Mouse (Mus musculus) liver, embryonic 11.5 days (tissue): ENCODE measurements around the gene Zmat5. TPM values are rescaled to one million over a fixed set of nuclear protein-coding genes. Genes with fewer than 3 reads are reported as not detected.

Experiments used
- ATAC-seq: fragments of 200-750 bp; cut with Nextera tagmentation; replicated peaks from 2 replicates; pipeline ENCODE4 v1.8.0; 2017; ENCODE audit warnings: moderate number of reproducible peaks, mild to moderate bottlenecking, moderate TSS enrichment, moderate library complexity; ENCODE audit not compliant: low FRiP score
- DNase-seq: peaks from one replicate; pipeline ENCODE4 v3.0.0-alpha.2; 2017; ENCODE audit warnings: low spot score
- H3K27ac ChIP-seq: fragments of 300-500 bp; sonication (generic); 2 replicates; pipeline ENCODE4 v1.5.1; 2014; ENCODE audit warnings: mild to moderate bottlenecking, low read depth, low read length, control low read depth
- H3K27me3 ChIP-seq: fragments of 300-500 bp; sonication (generic); replicated peaks from 2 replicates; pipeline ENCODE4 v1.6.1; 2014; ENCODE audit warnings: low read length, mixed read lengths; ENCODE audit not compliant: control insufficient read depth, insufficient read depth
- H3K36me3 ChIP-seq: fragments of 300-500 bp; sonication (generic); 2 replicates; pipeline ENCODE4 v1.6.1; 2014; ENCODE audit warnings: mild to moderate bottlenecking, low read length, moderate library complexity, mixed read lengths; ENCODE audit not compliant: control insufficient read depth, insufficient read depth
- H3K4me1 ChIP-seq: fragments of 300-500 bp; sonication (generic); replicated peaks from 2 replicates; pipeline ENCODE4 v1.6.1; 2014; ENCODE audit warnings: low read length, mixed read lengths; ENCODE audit not compliant: control insufficient read depth, insufficient read depth
- H3K4me2 ChIP-seq: fragments of 300-500 bp; sonication (generic); 2 replicates; pipeline ENCODE4 v1.6.1; 2014; ENCODE audit warnings: mild to moderate bottlenecking, control low read depth, moderate library complexity
- H3K4me3 ChIP-seq: fragments of 300-500 bp; sonication (generic); 2 replicates; pipeline ENCODE4 v1.5.1; 2014; ENCODE audit warnings: low read depth, low read length, control low read depth
- H3K9ac ChIP-seq: fragments of 300-500 bp; sonication (generic); 2 replicates; pipeline ENCODE4 v1.6.1; 2014; ENCODE audit warnings: low read depth, low read length, control low read depth
- H3K9me3 ChIP-seq: fragments of 300-500 bp; sonication (generic); 2 replicates; pipeline ENCODE4 v1.6.1; 2016; ENCODE audit warnings: low read length, inconsistent platforms, mixed read lengths; ENCODE audit not compliant: control insufficient read depth
- WGBS: fragments of 180-500 bp; shearing (Covaris S2); extraction: QIAGEN DNeasy Blood & Tissue Kit; methylation state at CpG from one replicate; pipeline ENCODE4 v1.1.7; 2014; 5-methylcytosine and 5-hydroxymethylcytosine counted together
- polyA plus RNA-seq: library from polyadenylated mRNA; unstranded; fragments of >200 nt; fragmentation: Nextera tagmentation; extraction: Ambion mirVana; gene quantifications from 2 replicates; pipeline ENCODE4 v1.2.1, GENCODE M21; 2014

Zmat5 gene
- polyA plus RNA-seq, 1 experiment from 2014 or later = 54.6 TPM

- no peak for DNase-seq
- H3K36me3 ChIP-seq = no peaks in the 10 kb centered on the region
- no peaks in the 10 kb centered on the region for H3K27me3 ChIP-seq
- no peak overlapping the region for H3K4me2 ChIP-seq
- no peak overlapping the region for H3K27ac ChIP-seq
- no peak overlapping the region for H3K9ac ChIP-seq
- ATAC-seq = no peak
- H3K9me3 ChIP-seq = no peaks in the 10 kb centered on the region
- WGBS = 81% methylated on average over 9 of the region's 9 CpGs
- H3K4me1 ChIP-seq = no peaks in the 10 kb centered on the region
- no peak overlapping the region for H3K4me3 ChIP-seq
Observed at GRCm38 (mm10) chr11:4719961-4720360, 15.5 kb downstream of the Zmat5 start.

- Histone ChIP-seq H3K4me3 (no peak overlapping the region), H3K9ac (no peak overlapping the region), H3K27ac (no peak overlapping the region), H3K4me2 (no peak overlapping the region), H3K36me3 (no peaks in the 10 kb centered on the region), H3K4me1 (no peaks in the 10 kb centered on the region), H3K27me3 (no peaks in the 10 kb centered on the region), H3K9me3 (no peaks in the 10 kb centered on the region)
- DNase-seq (no peak), ATAC-seq (no peak)
- WGBS = 71% methylated on average over 11 of the region's 11 CpGs
Observed at GRCm38 (mm10) chr11:4720393-4720792, 15.9 kb downstream of the Zmat5 start.

- DNase-seq = no peak
- Histone ChIP-seq H3K27ac (no peak overlapping the region), H3K9me3 (no peaks in the 10 kb centered on the region), H3K4me3 (no peak overlapping the region), H3K9ac (no peak overlapping the region), H3K4me2 (no peak overlapping the region), H3K4me1 (no peaks in the 10 kb centered on the region), H3K27me3 (no peaks in the 10 kb centered on the region), H3K36me3 (no peaks in the 10 kb centered on the region)
- 60% methylated on average over 7 of the region's 7 CpGs for WGBS
- no peak for ATAC-seq
Observed at GRCm38 (mm10) chr11:4720900-4721580, 16.6 kb downstream of the Zmat5 start.

- WGBS = 84% methylated on average over 8 of the region's 8 CpGs
- Histone ChIP-seq H3K9me3 (no peaks in the 10 kb centered on the region), H3K36me3 (no peaks in the 10 kb centered on the region), H3K4me2 (no peak overlapping the region), H3K4me1 (no peaks in the 10 kb centered on the region), H3K4me3 (no peak overlapping the region), H3K9ac (no peak overlapping the region), H3K27ac (no peak overlapping the region), H3K27me3 (no peaks in the 10 kb centered on the region)
- DNase-seq (no peak), ATAC-seq (no peak)
Observed at GRCm38 (mm10) chr11:4721728-4722127, 17.2 kb downstream of the Zmat5 start.

- Histone ChIP-seq H3K4me3 (no peak overlapping the region), H3K27me3 (no peaks in the 10 kb centered on the region), H3K36me3 (no peaks in the 10 kb centered on the region), H3K27ac (no peak overlapping the region), H3K4me2 (no peak overlapping the region), H3K9me3 (no peaks in the 10 kb centered on the region), H3K4me1 (no peaks in the 10 kb centered on the region), H3K9ac (no peak overlapping the region)
- no peak for ATAC-seq
- DNase-seq = no peak
- 67% methylated on average over 12 of the region's 12 CpGs for WGBS
Observed at GRCm38 (mm10) chr11:4729603-4730002, 25.1 kb downstream of the Zmat5 start.

- no peak for ATAC-seq
- DNase-seq = no peak
- H3K9ac ChIP-seq = no peak overlapping the region
Observed at GRCm38 (mm10) chr11:4730096-4730495, 25.6 kb downstream of the Zmat5 start.

GRCm38 (mm10) chr11:4730913-4731312 lies 26.4 kb downstream of the Zmat5 start:
- 82% methylated on average over 5 of the region's 5 CpGs for WGBS
- ATAC-seq (no peak), DNase-seq (no peak)
- H3K9me3 ChIP-seq = no peaks in the 10 kb centered on the region
- no peaks in the 10 kb centered on the region for H3K27me3 ChIP-seq
- H3K9ac ChIP-seq = no peak overlapping the region
- no peaks in the 10 kb centered on the region for H3K36me3 ChIP-seq
- no peak overlapping the region for H3K4me3 ChIP-seq
- no peak overlapping the region for H3K27ac ChIP-seq
- no peaks in the 10 kb centered on the region for H3K4me1 ChIP-seq
- no peak overlapping the region for H3K4me2 ChIP-seq

More at GRCm38 (mm10) chr11:4730096-4730495, 25.6 kb downstream of the Zmat5 start:
- Histone ChIP-seq H3K27ac (no peak overlapping the region), H3K4me2 (no peak overlapping the region), H3K27me3 (no peaks in the 10 kb centered on the region), H3K4me3 (no peak overlapping the region), H3K36me3 (no peaks in the 10 kb centered on the region), H3K4me1 (no peaks in the 10 kb centered on the region), H3K9me3 (no peaks in the 10 kb centered on the region)
- WGBS = 74% methylated on average over 6 of the region's 6 CpGs

GRCm38 (mm10) chr11:4731781-4732180 lies 27.3 kb downstream of the Zmat5 start:
- Histone ChIP-seq H3K36me3 (no peaks in the 10 kb centered on the region), H3K4me3 (no peak overlapping the region), H3K4me1 (no peaks in the 10 kb centered on the region), H3K27me3 (no peaks in the 10 kb centered on the region), H3K27ac (no peak overlapping the region), H3K9ac (no peak overlapping the region), H3K4me2 (no peak overlapping the region), H3K9me3 (no peaks in the 10 kb centered on the region)
- no peak for ATAC-seq
- DNase-seq = no peak
- whole genome bisulfite sequencing = 85% methylated on average over 7 of the region's 7 CpGs

- Histone ChIP-seq H3K27me3 (no peaks in the 10 kb centered on the region), H3K9ac (no peak overlapping the region), H3K4me3 (no peak overlapping the region), H3K27ac (no peak overlapping the region), H3K9me3 (no peaks in the 10 kb centered on the region), H3K4me2 (no peak overlapping the region), H3K4me1 (no peaks in the 10 kb centered on the region), H3K36me3 (no peaks in the 10 kb centered on the region)
- DNase-seq (no peak), ATAC-seq (no peak)
- 38% methylated on average over 12 of the region's 12 CpGs for WGBS
Observed at GRCm38 (mm10) chr11:4734179-4734578, 29.7 kb downstream of the Zmat5 start.
